Mouse (Mus musculus) thymus, adult 2 months (tissue): ENCODE data around the gene Maml3. TPM values are rescaled to one million over a fixed set of nuclear protein-coding genes. Genes with fewer than 3 reads are reported as not detected.

Experiments used
- DNase-seq: peaks from one replicate; pipeline ENCODE4 v3.0.0; 2021
- H3K27ac ChIP-seq: fragments of 200-500 bp; 2 replicates; pipeline ENCODE4 v1.5.1; 2012; ENCODE audit warnings: low read length, control low read depth; ENCODE audit not compliant: control insufficient read depth, insufficient read depth
- H3K27me3 ChIP-seq: fragments of 200-500 bp; 2 replicates; pipeline ENCODE4 v1.6.1; 2012; ENCODE audit warnings: mild to moderate bottlenecking, low read length, moderate library complexity, mixed read lengths; ENCODE audit not compliant: control insufficient read depth, insufficient read depth
- H3K36me3 ChIP-seq: fragments of 200-500 bp; 2 replicates; pipeline ENCODE4 v1.6.1; 2012; ENCODE audit warnings: mild to moderate bottlenecking, low read length, moderate library complexity; ENCODE audit not compliant: control insufficient read depth, insufficient read depth
- H3K4me1 ChIP-seq: fragments of 200-500 bp; replicated peaks from 2 replicates; pipeline ENCODE4 v1.6.1; 2012; ENCODE audit warnings: low read length; ENCODE audit not compliant: control insufficient read depth, insufficient read depth
- H3K4me3 ChIP-seq: fragments of 200-500 bp; 2 replicates; pipeline ENCODE4 v1.5.1; 2012; ENCODE audit warnings: mild to moderate bottlenecking, low read length, control low read depth, moderate library complexity; ENCODE audit not compliant: control insufficient read depth, insufficient read depth
- CTCF ChIP-seq: fragments of 200-500 bp; IDR thresholded peaks from 2 replicates; pipeline ENCODE4 v1.5.1; 2012; ENCODE audit warnings: mild to moderate bottlenecking, control low read depth, low read length, moderate library complexity, borderline replicate concordance; ENCODE audit not compliant: control insufficient read depth, poor library complexity, insufficient read depth; ENCODE audit errors: extremely low read depth
- POLR2A ChIP-seq: fragments of 200-500 bp; IDR thresholded peaks from 2 replicates; pipeline ENCODE4 v1.6.1; 2012; ENCODE audit warnings: mild to moderate bottlenecking, low read length, control low read depth, moderate library complexity; ENCODE audit not compliant: control insufficient read depth, poor library complexity, insufficient read depth; ENCODE audit errors: extremely low read depth
- WGBS: fragments of 180-500 bp; shearing (Covaris S2); methylation state at CpG from one replicate; pipeline ENCODE4 v1.1.7; 2018; 5-methylcytosine and 5-hydroxymethylcytosine counted together
- polyA plus RNA-seq: library from polyadenylated mRNA; depleted of rRNA; stranded (reverse); fragments of >200 nt; gene quantifications from 2 replicates; pipeline ENCODE4 v1.2.3, GENCODE M21; 2012

The Maml3 gene
- polyA plus RNA-seq, 1 experiment = 3.5 TPM

- TF ChIP-seq POLR2A (no peak), CTCF (no peak)
- Histone ChIP-seq H3K27ac (no peak overlapping the region), H3K27me3 (no peaks in the 10 kb centered on the region), H3K36me3 (no peaks in the 10 kb centered on the region), H3K4me1 (peaks cover 13% of the 10 kb centered on the region), H3K4me3 (no peak overlapping the region)
- WGBS = 50% methylated on average over 10 of the region's 10 CpGs
- DNase-seq = no peak
These were observed 103.9 kb downstream of the Maml3 start for GRCm38 (mm10) chr3:52000871-52001517.

GRCm38 (mm10) chr3:51999671-52000437 lies 105.0 kb downstream of the Maml3 start:
- Histone ChIP-seq H3K27me3 (no peaks in the 10 kb centered on the region), H3K27ac (peak overlapping the region; percentile 79), H3K4me1 (peaks cover 13% of the 10 kb centered on the region), H3K36me3 (no peaks in the 10 kb centered on the region), H3K4me3 (peak overlapping the region; percentile 39)
- WGBS = 34% methylated on average over 21 of the region's 21 CpGs
- peak; percentile 84 for DNase-seq
- TF ChIP-seq CTCF (no peak), POLR2A (no peak)

GRCm38 (mm10) chr3:51998511-51999399 lies 106.1 kb downstream of the Maml3 start:
- H3K27me3 ChIP-seq = no peaks in the 10 kb centered on the region
- 80% methylated on average over 21 of the region's 21 CpGs for WGBS
- H3K36me3 ChIP-seq = no peaks in the 10 kb centered on the region
- H3K4me3 ChIP-seq = no peak overlapping the region
- H3K4me1 ChIP-seq = peaks cover 13% of the 10 kb centered on the region
- TF ChIP-seq POLR2A (no peak), CTCF (no peak)
- H3K27ac ChIP-seq = no peak overlapping the region
- DNase-seq = no peak

- H3K27ac ChIP-seq = no peak overlapping the region
- 84% methylated on average over 11 of the region's 11 CpGs for WGBS
- DNase-seq = no peak
- H3K4me3 ChIP-seq = no peak overlapping the region
- H3K27me3 ChIP-seq = no peaks in the 10 kb centered on the region
- peaks cover 13% of the 10 kb centered on the region for H3K4me1 ChIP-seq
- no peak for TF ChIP-seq POLR2A
- no peak for TF ChIP-seq CTCF
- no peaks in the 10 kb centered on the region for H3K36me3 ChIP-seq
These were observed 107.3 kb downstream of the Maml3 start for GRCm38 (mm10) chr3:51997616-51998015.

- H3K4me1 ChIP-seq = no peaks in the 10 kb centered on the region
- H3K4me3 ChIP-seq = no peak overlapping the region
- H3K36me3 ChIP-seq = no peaks in the 10 kb centered on the region
- no peaks in the 10 kb centered on the region for H3K27me3 ChIP-seq
- TF ChIP-seq CTCF (no peak), POLR2A (no peak)
- 97% methylated on average over 6 of the region's 6 CpGs for WGBS
- no peak for DNase-seq
- H3K27ac ChIP-seq = no peak overlapping the region
These were observed 118.4 kb downstream of the Maml3 start for GRCm38 (mm10) chr3:51986507-51986906.

GRCm38 (mm10) chr3:51981496-51981895 lies 123.4 kb downstream of the Maml3 start:
- H3K27me3 ChIP-seq = no peaks in the 10 kb centered on the region
- H3K36me3 ChIP-seq = no peaks in the 10 kb centered on the region
- no peak for TF ChIP-seq POLR2A
- TF ChIP-seq CTCF = no peak
- WGBS = 76% methylated on average over 5 of the region's 5 CpGs
- H3K27ac ChIP-seq = no peak overlapping the region
- no peak for DNase-seq
- H3K4me1 ChIP-seq = no peaks in the 10 kb centered on the region
- no peak overlapping the region for H3K4me3 ChIP-seq
